Mouse (Mus musculus): Measurements from ENCODE around the gene Vmn1r4.

The Vmn1r4 gene

GRCm38 (mm10) chr6:56913092-56913858 lies 10.5 kb upstream of the Vmn1r4 start:
- ATAC-seq (ENCODE audit: insufficient number of reproducible peaks, low FRiP score, low TSS enrichment): no peak

GRCm38 (mm10) chr6:56916279-56916678 lies 7.5 kb upstream of the Vmn1r4 start:
- ATAC-seq (ENCODE audit: insufficient number of reproducible peaks, low FRiP score, low TSS enrichment): no peak

- ATAC-seq (ENCODE audit: insufficient number of reproducible peaks, low FRiP score, low TSS enrichment): no peak
Measured at GRCm38 (mm10) chr6:56917578-56918368, 6.0 kb upstream of the Vmn1r4 start.

GRCm38 (mm10) chr6:56919330-56920044 lies 4.3 kb upstream of the Vmn1r4 start:
- ATAC-seq (ENCODE audit: insufficient number of reproducible peaks, low FRiP score, low TSS enrichment): no peak

- ATAC-seq (ENCODE audit: insufficient number of reproducible peaks, low FRiP score, low TSS enrichment): no peak
Measured at GRCm38 (mm10) chr6:56920222-56921092, 3.4 kb upstream of the Vmn1r4 start.

- ATAC-seq (ENCODE audit: insufficient number of reproducible peaks, low FRiP score, low TSS enrichment): no peak
Measured at GRCm38 (mm10) chr6:56923331-56923725, 487 bp upstream of the Vmn1r4 start.

GRCm38 (mm10) chr6:56931648-56932415 lies 8.0 kb downstream of the Vmn1r4 start:
- no peak for ATAC-seq (ENCODE audit: insufficient number of reproducible peaks, low FRiP score, low TSS enrichment)

- no peak for ATAC-seq (ENCODE audit: insufficient number of reproducible peaks, low FRiP score, low TSS enrichment)
Measured at GRCm38 (mm10) chr6:56932464-56932863, 8.6 kb downstream of the Vmn1r4 start.

GRCm38 (mm10) chr6:56934366-56934765 lies 10.6 kb downstream of the Vmn1r4 start:
- ATAC-seq (ENCODE audit: insufficient number of reproducible peaks, low FRiP score, low TSS enrichment): no peak

GRCm38 (mm10) chr6:56956436-56956835 lies 32.6 kb downstream of the Vmn1r4 start:
- ATAC-seq (ENCODE audit: insufficient number of reproducible peaks, low FRiP score, low TSS enrichment): no peak

GRCm38 (mm10) chr6:56969973-56970372 lies 46.2 kb downstream of the Vmn1r4 start, which contains the start of gene Vmn1r5:
Gene Vmn1r5 (plus strand): TSS chr6:56970273.
- ATAC-seq (ENCODE audit: insufficient number of reproducible peaks, low FRiP score, low TSS enrichment): no peak

GRCm38 (mm10) chr6:56996943-56997342 lies 73.1 kb downstream of the Vmn1r4 start, which contains the start of gene Vmn1r6:
Gene Vmn1r6 (plus strand): TSS chr6:56997243.
- no peak for ATAC-seq (ENCODE audit: insufficient number of reproducible peaks, low FRiP score, low TSS enrichment)

All from cerebellum, adult (tissue).